Mouse (Mus musculus) brain, embryonic 18.5 days (tissue): ENCODE data around the gene Hdac6.

Experiments
- DNase-seq: peaks from one replicate; pipeline ENCODE4 v3.0.0-alpha.2; 2012; ENCODE audit warnings: low read depth, low spot score

Hdac6 gene

GRCm38 (mm10) chrX:7947108-7947899 lies at the start of gene Hdac6:
Hdac6 (minus strand) TSS chrX:7947889.
- no peak for DNase-seq

GRCm38 (mm10) chrX:7993068-7993735 lies 45.5 kb upstream of the Hdac6 start:
- no peak for DNase-seq

DNA sequence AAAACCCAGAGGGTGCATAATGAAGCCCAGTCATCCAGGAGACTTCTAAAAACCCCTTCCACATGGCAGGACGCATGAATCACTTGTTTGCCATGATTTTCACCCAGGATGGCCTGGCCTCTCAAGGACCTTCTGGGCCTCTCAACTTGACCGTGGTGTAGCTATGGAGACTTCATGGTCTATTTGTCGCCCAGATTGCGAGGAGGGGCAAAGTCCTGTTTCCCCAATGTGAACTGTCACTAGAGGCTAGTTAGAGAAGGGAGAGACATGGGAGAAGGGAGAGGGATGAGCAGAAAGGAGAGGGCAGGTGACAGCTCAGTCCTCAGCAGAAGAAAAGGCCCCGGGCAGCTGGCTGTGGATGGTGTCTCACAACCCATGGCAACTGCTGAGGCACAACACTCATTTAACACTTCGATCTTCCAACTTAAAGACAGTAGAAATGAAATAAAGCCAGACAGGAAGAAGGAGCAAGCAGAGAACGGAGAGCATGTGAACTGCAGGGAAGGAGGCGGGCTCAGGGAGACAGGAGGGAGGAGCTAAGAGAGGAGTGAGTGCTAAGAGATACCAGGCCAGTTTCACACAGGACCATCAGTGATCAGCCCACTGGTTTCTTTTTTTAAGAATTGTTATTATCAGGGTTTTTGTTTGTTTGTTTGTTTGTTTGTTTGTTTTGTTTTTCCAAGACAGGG lies 44.8 kb upstream of the Hdac6 start:
- DNase-seq: no peak

DNA sequence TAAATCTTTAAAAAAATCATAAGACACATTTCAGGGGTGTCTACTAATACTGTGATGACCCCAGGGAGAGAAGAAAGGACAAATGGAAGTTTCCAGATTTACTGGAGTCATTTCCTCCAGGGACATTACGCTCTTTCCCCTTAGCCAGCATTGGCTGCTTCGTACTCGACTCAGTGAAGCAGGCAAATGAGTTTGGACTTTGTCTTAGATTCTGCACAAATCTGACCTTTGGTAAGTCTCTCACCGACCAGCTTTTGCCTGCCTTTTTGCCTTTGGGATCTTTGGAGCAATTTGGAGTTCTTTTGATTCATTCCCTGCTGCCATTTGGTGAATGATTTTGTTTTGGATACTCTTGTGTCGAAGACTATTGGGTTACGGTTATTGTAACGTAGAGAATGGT lies 33.7 kb upstream of the Hdac6 start:
- DNase-seq: no peak

DNA sequence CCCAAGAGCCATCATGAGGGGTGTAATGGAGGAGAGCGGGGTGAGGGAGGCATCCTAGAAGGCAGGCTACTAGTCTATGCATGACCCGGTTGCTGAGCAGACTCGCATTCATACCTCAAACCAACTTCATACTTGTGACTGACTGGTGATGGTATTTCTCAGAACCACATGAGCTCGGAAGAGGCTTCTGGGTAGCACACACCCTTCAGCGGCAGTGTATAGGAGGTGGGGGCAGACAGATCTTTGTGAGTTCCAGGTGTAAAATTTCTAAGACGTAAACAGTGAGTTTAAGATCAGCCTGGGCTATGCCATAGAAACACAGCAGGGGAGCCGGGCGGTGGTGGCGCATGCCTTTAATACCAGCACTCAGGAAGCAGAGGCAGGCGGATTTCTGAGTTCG lies 30.2 kb upstream of the Hdac6 start, which contains the start of gene Gata1:
Gata1 (minus strand) TSS at position 180 of the 400 bp plus-strand sequence.
- DNase-seq: no peak

GRCm38 (mm10) chrX:7971292-7971691 lies 23.6 kb upstream of the Hdac6 start:
- DNase-seq: no peak

DNA sequence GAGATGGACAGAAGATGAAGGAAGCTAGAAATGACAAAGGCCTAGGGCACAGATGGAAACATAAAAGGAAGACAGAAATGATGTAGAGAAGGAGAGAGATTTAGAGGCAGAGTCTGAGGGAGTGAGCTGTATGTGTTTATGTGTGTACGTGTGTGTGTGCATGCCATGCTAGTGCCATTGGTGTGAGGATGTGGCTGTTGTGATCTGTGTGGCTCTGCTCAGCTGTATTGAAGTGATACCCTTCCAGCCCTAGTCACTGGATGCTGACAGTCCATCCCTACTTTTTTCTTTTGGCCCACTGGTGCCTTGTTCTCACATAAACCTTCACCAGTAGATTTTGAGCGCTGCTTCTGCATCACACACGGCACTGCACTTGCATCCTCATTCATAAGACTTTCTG lies 21.2 kb upstream of the Hdac6 start:
- DNase-seq: no peak

- DNase-seq: no peak
These were observed 20.5 kb upstream of the Hdac6 start for GRCm38 (mm10) chrX:7968226-7968625.

GRCm38 (mm10) chrX:7967596-7968201 lies 20.0 kb upstream of the Hdac6 start:
- DNase-seq: no peak

DNA sequence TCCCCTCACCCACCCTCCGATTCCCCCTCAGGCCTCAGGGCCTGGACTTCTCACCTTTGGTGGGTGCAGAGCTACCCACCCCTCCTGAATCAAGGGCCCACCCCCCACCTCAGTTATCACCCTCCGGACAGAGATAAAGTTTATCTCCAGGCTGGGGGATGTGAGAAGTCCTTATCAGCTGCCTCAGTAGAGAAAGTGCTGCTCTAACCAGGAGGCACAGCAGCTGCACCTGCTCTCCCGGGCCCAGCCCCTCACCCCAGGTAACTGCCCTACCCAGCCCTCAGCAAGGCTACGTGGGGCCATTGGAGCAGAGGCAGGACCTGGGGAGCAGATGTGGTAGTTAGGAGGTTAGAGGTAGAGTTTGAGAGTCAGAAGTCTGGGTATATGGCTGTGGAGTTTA lies 18.5 kb upstream of the Hdac6 start:
- DNase-seq: no peak

DNA sequence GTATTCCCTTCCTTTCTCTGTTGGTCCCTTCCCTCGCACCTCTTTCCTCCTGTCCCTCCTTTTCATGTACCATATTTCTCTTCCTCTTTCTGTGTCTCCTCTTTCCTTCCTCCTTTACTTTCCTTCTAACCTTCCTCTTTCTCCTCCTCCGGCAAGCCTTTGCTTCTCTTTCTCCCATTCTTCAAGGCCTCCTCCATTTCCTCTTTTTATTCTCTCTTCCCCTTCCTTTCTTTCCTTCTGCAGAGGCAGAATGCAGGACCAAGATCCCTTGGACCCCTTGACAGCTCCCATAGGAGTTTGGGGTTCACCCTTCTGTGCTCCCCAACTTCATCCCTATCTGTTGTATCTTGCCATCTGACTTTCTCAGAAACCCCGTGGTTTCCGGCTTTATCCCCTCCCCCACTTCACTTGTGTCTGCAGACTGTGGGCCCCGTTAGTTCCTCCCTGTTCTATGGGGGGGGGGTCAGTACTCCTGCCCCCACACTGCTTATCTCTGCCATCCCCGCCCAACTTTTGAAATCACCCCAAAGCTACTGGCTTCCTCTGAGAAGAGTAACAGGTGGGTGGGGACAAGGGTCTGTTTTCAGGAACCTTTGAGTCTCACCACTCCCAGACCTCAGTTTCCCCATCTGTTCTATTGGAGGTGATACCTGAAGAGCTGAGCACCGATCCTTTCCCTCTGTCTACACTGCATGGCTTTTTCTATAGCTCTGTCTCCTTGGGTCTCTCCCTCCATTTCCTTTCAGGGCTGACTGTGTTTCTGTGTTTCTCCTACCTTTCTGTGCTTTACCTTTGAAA lies 16.3 kb upstream of the Hdac6 start:
- no peak for DNase-seq

DNA sequence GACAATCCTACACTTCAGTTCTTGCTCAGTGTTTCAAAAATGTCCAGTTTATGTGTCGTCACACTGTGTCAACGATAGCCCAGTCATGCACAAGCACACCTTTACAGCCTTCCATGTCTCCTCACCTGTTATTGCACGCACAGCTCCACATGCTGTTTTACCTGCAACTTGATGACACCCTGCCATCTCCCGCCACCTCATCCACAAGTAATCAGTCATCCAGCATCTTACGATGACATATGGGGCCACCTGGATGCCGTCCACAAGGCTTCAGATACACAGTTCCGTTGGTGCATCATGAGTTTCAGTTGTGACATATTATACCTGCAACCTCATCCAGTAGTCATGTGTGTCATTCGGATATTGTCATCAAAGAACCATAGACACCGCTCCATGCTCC lies 11.2 kb upstream of the Hdac6 start:
- DNase-seq: no peak

DNA sequence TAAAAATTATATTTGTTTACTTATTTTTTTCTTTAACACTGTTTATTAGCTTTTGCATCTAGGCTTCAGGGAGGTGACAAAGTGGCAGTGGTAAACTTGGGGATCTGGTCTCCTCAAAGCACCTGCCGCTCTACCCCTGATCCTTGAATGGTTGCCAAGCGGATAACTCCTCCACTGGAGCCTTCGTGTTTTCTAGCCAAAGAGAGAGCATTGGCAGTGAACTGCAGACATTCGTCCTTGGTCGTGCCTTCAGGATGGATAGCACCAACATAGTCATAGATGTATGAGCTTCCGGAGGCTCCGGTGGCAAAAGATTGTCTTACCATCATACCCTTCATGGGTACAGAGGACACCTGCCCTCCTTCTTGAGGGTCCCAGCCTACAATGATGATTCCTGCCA lies 2.4 kb upstream of the Hdac6 start:
- no peak for DNase-seq

DNA sequence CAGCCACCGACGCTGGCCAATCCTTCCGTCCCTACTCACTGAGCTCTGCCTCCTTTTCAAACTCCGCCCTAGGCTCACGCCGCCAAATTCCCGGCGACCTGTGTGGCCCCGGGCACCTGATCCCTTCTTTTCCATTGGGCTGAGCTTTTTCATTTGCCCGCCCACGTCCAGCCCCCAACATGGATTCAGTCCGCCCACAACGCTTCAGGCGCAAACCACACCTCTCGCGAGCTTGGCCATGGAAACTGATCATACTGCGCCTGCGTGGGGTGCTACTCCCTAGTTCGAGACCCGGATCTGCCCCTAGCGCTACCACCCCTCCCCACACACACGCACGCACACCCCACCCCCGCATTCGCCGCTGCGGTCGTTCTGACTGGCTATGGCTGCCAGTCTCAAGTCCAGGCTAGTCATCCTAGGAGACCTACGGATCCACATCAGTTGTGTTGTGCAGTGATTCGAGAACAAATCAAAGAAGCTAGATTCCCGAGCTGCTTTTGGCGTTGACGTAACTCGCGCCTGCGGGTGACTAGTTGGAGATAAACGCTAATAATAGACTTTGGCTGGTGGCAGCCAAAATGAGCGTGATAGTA lies 307 bp upstream of the Hdac6 start:
- peak; percentile 92 for DNase-seq

- DNase-seq: no peak
These were observed 2.1 kb downstream of the Hdac6 start for GRCm38 (mm10) chrX:7945618-7946017.

- no peak for DNase-seq
These were observed 10.0 kb downstream of the Hdac6 start for GRCm38 (mm10) chrX:7937667-7938066.

GRCm38 (mm10) chrX:7936874-7937273 lies 10.8 kb downstream of the Hdac6 start:
- no peak for DNase-seq

- no peak for DNase-seq
These were observed 19.4 kb downstream of the Hdac6 start, which contains the start of gene Eras for GRCm38 (mm10) chrX:7928270-7928790. Eras (minus strand) TSS chrX:7928607.

- DNase-seq: no peak
These were observed 20.6 kb downstream of the Hdac6 start for GRCm38 (mm10) chrX:7927116-7927515.

- no peak for DNase-seq
These were observed 21.4 kb downstream of the Hdac6 start for GRCm38 (mm10) chrX:7926266-7926665.

- no peak for DNase-seq
These were observed 25.7 kb downstream of the Hdac6 start for GRCm38 (mm10) chrX:7922032-7922431.
